Mouse (Mus musculus): ENCODE measurements around the gene Lysmd2. TPM values are rescaled to one million over a fixed set of nuclear protein-coding genes. Genes with fewer than 3 reads are reported as not detected.

Lysmd2 gene
- total RNA-seq, 2 experiments from 2014 or later, result 11.5 to 12.9 TPM

Other genes with a start within 250 kb of the Lysmd2 start
- gene Mapk6, start 215.7 kb upstream of the Lysmd2 start, total RNA-seq (2021), result 10 to 100 TPM; 33.4 to 41.4 TPM
- 10 to 100 TPM; 25.5 to 34.6 TPM for gene Leo1, start 184.2 kb upstream of the Lysmd2 start, total RNA-seq (2021)
- gene Tmod3, start 66.1 kb upstream of the Lysmd2 start, total RNA-seq (2021), result 10 to 100 TPM; 57.4 to 60.2 TPM
- 10 to 100 TPM; 11.3 to 13.4 TPM for gene Tmod2, start 14.4 kb upstream of the Lysmd2 start, total RNA-seq (2021)
- gene Scg3, start 58.3 kb downstream of the Lysmd2 start, total RNA-seq (2021), result 10 to 100 TPM; 24.6 to 25.0 TPM
- under 1 TPM; 0.36 to 0.61 TPM for gene Bmp5, start 149.6 kb downstream of the Lysmd2 start, total RNA-seq (2021)

Data from adrenal gland, adult 18-20 months (tissue).